Mouse (Mus musculus): ENCODE results near the gene Dag1.
A peak's percentile ranks its signal among the peaks of the same experiment; 100 is the strongest.

The Dag1 gene

GRCm38 (mm10) chr9:108227911-108228649 lies 35.7 kb downstream of the Dag1 start:
- DNase-seq (ENCODE audit: low spot score in 2 of 2), result no peak

DNA sequence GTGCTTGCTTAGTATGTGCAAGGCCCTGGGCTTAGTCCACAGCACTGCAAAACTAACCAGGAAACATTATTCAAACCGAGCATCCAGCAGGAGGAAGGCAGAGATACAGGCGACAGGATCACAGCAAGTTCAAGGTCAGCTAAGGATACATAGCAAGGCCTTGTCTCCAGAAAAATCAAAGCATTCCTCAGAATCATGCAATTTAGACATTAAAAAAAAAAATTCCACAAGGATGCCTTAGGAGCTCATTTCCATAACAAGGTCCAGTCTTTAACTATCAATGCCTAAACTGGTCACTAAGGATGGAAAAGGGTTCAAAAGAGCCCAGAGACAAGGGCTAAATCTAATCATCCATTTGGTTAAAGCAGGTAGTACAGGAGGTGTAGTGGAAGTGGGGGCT lies 38.6 kb downstream of the Dag1 start:
- DNase-seq (ENCODE audit: low spot score in 2 of 2), result no peak

DNA sequence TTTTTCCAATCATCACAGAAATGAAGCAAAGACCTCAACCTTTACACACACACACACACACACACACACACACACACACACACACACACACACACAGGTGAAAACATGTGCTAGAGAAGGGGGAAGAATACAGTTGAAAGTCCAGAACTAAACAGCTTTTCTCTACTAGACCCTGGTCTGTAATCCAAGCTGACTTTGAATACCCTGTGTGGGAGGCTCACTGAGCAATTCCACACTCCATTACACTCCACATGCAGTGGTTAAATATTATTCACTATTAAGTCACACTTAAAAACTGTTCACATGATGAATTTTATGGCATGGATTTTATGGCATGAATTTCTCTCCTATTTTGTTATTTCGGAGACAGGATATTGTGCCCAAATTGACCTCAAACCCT lies 40.1 kb downstream of the Dag1 start:
- DNase-seq (ENCODE audit: low spot score in 2 of 2), result no peak

DNA sequence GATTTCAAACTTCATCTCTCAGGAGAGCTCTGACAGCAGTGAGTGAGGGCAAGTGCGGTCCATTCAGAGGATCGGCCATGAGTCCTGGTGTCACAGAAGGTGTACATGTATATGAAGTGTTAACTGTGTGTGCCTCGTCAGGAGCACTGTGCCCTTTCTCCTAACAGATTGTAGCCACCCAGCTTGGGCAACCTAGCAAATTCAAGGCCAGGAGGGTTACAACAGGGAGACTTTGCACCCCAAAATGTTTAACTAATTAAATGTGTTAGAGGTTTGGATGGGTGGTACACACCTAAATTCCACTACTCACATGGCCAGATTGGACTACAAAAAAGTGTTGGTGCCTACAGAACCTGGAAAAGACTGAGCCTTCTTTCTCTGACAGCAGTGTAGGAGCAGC lies 42.2 kb downstream of the Dag1 start:
- DNase-seq (ENCODE audit: low spot score in 2 of 2), result no peak

- DNase-seq (ENCODE audit: low spot score in 2 of 2), result no peak
Observed at GRCm38 (mm10) chr9:108220380-108220774, 43.4 kb downstream of the Dag1 start.

DNA sequence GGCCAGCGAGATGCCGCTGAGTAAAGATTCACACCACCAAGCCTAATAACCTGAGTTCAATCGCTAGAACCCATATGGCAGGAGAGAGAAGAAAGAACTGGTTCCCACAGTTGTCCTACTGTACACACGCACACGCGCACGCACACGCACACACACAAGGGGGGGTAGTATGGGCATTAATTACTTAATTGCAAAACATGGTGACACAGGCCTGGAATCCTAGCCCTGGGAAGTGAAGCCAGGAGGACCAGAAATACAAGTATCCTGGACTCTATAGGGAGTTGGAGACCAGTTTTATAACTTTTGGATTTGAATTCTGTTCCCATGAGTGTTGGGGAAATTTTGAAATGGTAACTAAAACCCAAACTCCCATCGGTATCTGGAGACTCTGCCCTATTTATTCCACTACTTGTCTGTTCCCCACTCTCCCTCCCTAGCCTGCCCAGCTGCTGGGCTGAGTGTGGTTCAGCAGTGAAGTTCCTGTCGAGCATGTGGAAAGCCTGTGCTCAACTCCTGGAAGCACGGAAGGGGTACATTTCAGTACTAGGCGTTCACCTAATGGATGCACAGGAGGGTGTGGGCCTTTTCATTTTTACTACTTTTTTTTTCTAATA lies 43.9 kb downstream of the Dag1 start:
- no peak for DNase-seq (ENCODE audit: low spot score in 2 of 2)

- no peak for DNase-seq (ENCODE audit: low spot score in 2 of 2)
Observed at GRCm38 (mm10) chr9:108217936-108218543, 45.7 kb downstream of the Dag1 start.

- DNase-seq (ENCODE audit: low spot score in 2 of 2), result no peak
Observed at GRCm38 (mm10) chr9:108217406-108217805, 46.4 kb downstream of the Dag1 start.

DNA sequence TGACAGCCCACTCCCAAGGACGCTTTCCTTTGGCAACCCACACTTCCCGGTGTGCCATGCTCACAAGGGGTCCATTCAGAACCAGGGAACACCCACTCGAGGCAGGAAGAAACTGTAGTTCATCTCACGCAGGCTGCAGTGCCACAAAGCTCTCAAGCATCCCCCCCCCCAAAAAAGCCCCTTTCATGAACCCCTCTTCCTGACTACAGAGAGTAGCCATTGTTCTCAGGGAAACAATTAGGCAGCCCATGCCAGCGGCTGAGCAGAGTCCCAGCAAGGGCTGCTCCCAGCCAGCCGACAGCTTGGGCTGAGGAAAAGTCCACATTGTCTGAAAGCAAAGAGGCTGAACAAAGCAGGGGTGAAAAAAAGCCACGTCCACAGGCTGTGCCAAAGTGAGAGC lies 50.7 kb downstream of the Dag1 start:
- DNase-seq (ENCODE audit: low spot score in 2 of 2), result no peak

DNA sequence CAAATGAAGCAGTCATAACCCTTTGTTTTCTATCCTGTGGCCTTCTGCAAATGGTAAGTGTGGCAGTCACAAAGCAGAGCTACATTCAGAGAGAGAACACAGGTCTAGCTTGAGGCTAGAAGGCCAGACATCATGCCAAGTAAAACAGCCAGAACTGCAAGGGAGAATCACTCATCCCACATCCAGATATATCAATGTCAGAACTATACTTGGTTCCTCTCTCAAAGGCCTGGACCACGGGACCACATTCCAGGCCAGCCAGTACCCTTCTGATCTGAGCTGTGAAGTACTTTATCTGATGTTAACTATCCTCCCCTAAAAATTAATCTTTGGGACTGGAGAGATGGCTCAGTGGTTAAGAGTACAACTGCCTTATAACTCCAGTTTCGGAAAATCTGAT lies 51.3 kb downstream of the Dag1 start:
- no peak for DNase-seq (ENCODE audit: low spot score in 2 of 2)

GRCm38 (mm10) chr9:108205571-108205901 lies 58.2 kb downstream of the Dag1 start:
- DNase-seq (ENCODE audit: low spot score in 2 of 2), result no peak

DNA sequence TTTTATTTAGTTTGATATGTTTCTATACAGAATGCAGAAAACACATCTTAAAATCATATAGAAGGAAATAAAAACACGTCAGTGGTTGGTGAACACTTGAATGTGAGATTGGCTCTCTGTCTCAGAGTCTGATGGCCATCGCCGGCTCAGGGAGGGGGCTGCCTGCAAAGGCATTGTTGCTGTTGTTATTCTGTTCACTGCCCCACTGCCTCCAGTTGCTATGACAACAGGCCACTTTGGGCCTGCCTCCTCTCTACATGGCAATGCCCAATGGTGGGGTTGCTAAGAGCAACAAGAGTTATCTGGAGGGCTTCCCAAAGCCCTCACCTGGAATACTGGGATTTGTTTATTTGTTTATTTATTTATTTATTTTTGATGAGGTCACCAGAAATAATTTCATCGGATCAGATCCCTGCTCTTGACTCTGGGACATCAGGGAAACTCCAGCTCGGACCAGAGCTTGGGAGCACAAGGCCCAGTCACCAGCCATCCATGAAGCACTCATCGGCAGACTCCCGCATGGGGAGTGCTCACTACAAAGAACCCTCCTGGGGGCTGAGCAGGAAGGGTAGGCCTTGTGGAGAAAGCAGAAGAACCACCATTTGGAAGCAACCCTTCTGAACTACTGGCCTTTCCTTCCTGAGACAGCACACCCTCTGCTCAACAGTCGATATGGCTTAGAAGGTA lies 58.7 kb downstream of the Dag1 start:
- no peak for DNase-seq (ENCODE audit: low spot score in 2 of 2)

DNA sequence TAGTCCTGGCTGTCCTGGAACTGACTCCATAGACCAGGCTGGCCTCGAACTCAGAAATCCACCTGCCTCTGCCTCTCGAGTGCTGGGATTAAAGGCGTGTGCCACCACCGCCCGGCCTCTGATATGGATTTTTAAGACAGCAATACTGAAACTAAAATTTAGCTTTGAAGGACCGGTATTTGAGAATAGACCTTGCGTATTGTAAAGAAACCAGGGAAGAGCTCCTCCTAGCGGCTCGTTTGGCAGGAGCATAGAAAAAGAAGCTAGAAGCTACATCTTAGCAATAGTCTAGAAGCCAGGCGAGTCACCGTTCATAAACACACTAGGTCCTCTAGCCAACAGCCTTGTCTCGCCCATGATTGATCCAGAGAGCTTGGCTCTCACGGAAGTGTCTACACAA lies 60.7 kb downstream of the Dag1 start:
- peak; percentile 61 to 88 for DNase-seq (ENCODE audit: low spot score in 2 of 2)

DNA sequence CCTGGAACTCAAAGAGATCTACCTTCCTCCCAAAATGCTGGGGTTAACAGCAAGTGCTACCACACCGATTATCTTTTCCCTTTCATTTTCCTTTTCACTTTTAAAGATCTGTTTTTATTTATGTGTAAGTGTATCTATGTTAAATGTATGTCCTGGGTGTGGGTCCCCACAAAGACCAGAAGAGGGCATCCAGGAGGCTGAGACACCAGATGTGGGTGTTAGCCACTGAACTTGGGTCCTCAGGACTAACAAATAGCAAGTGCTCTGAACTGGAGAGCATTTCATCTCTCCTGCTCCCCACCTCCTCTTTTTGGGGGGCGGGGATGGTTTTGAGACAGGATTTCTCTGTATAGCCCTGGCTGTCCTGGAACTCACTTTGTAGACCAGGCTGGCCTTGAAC lies 61.6 kb downstream of the Dag1 start:
- DNase-seq (ENCODE audit: low spot score in 2 of 2), result no peak

DNA sequence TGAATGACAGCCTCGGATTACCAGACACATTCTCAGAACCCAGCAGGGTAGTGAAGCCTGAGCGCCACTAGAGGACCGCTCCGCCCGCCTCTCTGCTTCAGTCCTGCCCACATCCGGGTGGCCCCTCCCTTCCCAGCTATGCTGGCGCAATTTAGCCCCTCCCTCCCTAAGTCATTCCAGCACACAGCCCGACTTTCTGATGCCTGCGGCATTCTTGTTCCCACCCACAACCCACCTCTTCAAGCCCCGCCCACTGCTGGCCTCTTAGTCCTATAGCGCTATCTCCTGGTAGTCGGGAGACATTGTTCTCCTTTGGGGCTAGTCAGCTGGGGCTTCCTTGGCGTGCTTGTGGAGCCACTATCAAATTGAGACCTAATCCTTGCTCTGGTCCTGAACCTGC lies 62.6 kb downstream of the Dag1 start:
- peak; percentile 66 to 93 for DNase-seq (ENCODE audit: low spot score in 2 of 2)

DNA sequence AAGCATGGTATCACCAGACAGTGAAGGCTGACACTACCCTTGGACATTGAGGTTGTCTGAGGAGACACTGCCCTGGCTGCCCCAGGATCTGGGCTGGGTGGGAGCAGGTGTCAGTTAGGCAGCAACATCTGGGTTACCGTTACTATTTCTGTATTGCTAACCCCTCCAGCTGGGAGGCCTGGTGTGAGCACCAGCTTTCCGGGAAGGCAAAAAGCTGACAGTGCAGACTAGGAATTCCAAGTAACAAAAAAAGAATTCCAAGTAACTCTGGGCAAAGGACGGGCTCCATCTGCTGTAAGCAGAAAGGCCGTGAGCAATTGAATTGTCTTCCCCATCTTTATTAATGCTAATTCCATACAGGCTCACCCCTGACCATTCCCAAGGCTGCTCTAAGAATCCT lies 65.1 kb downstream of the Dag1 start:
- no peak for DNase-seq (ENCODE audit: low spot score in 2 of 2)

DNA sequence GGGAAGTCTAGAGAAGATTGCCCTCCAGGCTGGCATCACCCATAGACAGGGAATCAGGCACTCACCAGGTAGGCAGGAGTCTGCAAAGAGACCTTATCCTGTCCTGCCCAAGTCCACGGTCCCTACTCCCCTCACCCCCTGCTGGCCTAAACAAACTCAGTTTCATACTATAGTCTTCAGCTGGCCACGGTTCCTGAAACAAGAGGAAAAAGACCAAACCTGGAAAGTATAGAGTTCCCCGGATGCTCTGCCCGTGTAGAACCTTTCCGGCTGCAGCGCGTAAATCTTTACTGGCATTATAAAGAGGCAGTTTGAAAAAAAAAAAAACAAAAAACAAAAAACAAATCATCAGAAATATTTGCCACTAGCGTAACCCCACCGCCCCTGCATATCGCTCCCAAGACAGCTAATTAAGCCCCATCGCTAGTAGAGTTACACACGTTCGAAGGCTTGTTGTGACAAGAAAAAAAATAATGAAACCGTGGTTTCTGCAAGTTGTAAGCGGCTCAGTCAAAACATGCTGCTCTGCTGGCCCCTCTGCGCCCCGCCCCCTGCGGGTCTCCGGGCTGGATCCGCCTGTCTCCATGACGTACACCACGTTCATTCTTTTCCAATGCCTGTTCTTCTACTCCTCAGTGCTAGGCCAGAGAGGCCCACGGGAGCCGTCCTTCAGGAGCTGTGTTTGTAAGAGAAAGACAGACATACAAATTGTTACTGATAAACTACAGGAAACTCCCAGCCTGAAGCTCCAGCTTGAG lies 66.7 kb downstream of the Dag1 start:
- no peak for DNase-seq (ENCODE audit: low spot score in 2 of 2)

- DNase-seq (ENCODE audit: low spot score in 2 of 2), result peak in 1 of 2 experiments; percentile 64
Observed at GRCm38 (mm10) chr9:108196222-108196621, 67.5 kb downstream of the Dag1 start.

GRCm38 (mm10) chr9:108189787-108190679 lies 73.7 kb downstream of the Dag1 start, which contains the start of gene Bsn:
Gene Bsn, minus strand, starts transcription at chr9:108190384.
- DNase-seq (ENCODE audit: low spot score in 2 of 2), result peak; percentile 49 to 69

DNA sequence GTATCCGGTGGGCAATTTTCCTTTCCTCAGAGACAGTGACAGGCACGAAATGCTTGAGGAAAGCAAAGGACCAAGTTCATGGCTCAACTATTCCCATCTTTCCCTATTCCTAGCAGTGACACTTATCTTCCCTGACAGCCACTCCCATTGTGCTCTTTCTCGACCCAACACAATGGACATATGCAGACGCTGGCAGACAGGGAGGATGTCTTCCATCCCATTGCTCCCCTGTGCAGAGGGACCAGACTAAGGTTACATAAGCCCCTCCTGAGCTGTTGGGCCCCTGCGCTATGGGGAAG lies 74.3 kb downstream of the Dag1 start:
- DNase-seq (ENCODE audit: low spot score in 2 of 2), result no peak

DNA sequence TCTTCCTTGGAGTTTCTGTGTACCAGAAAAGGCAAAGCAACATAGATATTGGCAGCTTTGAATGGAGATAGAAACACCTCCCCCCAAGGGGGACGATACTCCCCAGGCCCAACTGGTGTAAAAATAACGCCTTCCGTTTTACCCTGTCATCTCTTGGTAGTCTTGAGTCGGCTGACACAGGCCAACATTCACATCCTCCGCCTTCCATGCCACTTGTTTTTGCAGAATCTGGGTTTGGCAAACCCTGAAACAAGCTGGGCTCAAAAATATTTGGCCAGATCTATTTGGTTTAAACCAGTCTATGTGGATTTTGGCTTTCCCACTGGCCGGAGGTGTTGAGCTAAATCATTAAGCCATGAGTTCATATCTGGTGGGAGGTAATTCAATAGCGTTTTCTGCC lies 74.7 kb downstream of the Dag1 start:
- DNase-seq (ENCODE audit: low spot score in 2 of 2), result no peak

Measured in spleen, postnatal 10 days (tissue).